Mouse (Mus musculus) CH12.LX (cell line): Measurements from ENCODE around the gene Gm45753.

Experiments
- CHD1 ChIP-seq: IDR thresholded peaks from 2 replicates; pipeline ENCODE4 v1.6.1; 2012; ENCODE audit warnings: low read depth, low read length, improper control_type of control experiment, inconsistent platforms
- CHD2 ChIP-seq: IDR thresholded peaks from 2 replicates; pipeline ENCODE4 v1.6.1; 2011; ENCODE audit warnings: low read length, improper control_type of control experiment
- CTCF ChIP-seq, 2 experiments: IDR thresholded peaks in 1 of 2; conservative IDR thresholded peaks in 1 of 2; 2 replicates each; pipeline ENCODE4 v1.5.1; 2011 to 2012; ENCODE audit warnings: low read depth in 2 of 2, low read length in 2 of 2, improper control_type of control experiment in 1 of 2, inconsistent platforms in 1 of 2, mild to moderate bottlenecking in 1 of 2, moderate library complexity in 1 of 2
- EP300 ChIP-seq: IDR thresholded peaks from 2 replicates; pipeline ENCODE4 v1.6.1; 2011; ENCODE audit warnings: low read length, improper control_type of control experiment
- GABPA ChIP-seq: IDR thresholded peaks from 2 replicates; pipeline ENCODE4 v1.6.1; 2012; ENCODE audit warnings: low read depth, low read length, improper control_type of control experiment, inconsistent platforms; ENCODE audit not compliant: insufficient replicate concordance
- IRF4 ChIP-seq: IDR thresholded peaks from 2 replicates; pipeline ENCODE4 v1.6.1; 2014; ENCODE audit warnings: low read depth, mild to moderate bottlenecking, inconsistent platforms, low read length, improper control_type of control experiment
- JUND ChIP-seq: conservative IDR thresholded peaks from 2 replicates; pipeline ENCODE4 v1.6.1; 2011; ENCODE audit warnings: low read depth, low read length, improper control_type of control experiment
- MAFK ChIP-seq: IDR thresholded peaks from 2 replicates; pipeline ENCODE4 v1.6.1; 2011; ENCODE audit warnings: low read length, improper control_type of control experiment; ENCODE audit not compliant: insufficient replicate concordance
- MAX ChIP-seq: IDR thresholded peaks from 2 replicates; pipeline ENCODE4 v1.6.1; 2011; ENCODE audit warnings: low read length, improper control_type of control experiment
- MXI1 ChIP-seq: IDR thresholded peaks from 2 replicates; pipeline ENCODE4 v1.6.1; 2011; ENCODE audit warnings: mild to moderate bottlenecking, low read depth, low read length, improper control_type of control experiment
- RCOR1 ChIP-seq: conservative IDR thresholded peaks from 2 replicates; pipeline ENCODE4 v1.6.1; 2012; ENCODE audit warnings: low read depth, mild to moderate bottlenecking, inconsistent platforms, low read length, improper control_type of control experiment
- SIN3A ChIP-seq: IDR thresholded peaks from 2 replicates; pipeline ENCODE4 v1.6.1; 2012; ENCODE audit warnings: low read length, improper control_type of control experiment, inconsistent platforms

GRCm38 (mm10) chr8:45255040-45255439 is 53.2 kb downstream of the Gm45753 start:
- TF ChIP-seq MAX (no peak), CHD1 (no peak), MXI1 (no peak), IRF4 (no peak), CTCF (conservative IDR thresholded peaks at IDR 0.05 in 1 of 2, IDR thresholded peaks at IDR 0.05 in 1 of 2; ENCODE audit: low read depth in 2 of 2, low read length in 2 of 2) (no peak), MAFK (no peak), CHD2 (no peak), EP300 (no peak), SIN3A (no peak), GABPA (no peak), JUND (no peak), RCOR1 (no peak)
